Mouse (Mus musculus) neural tube, embryonic 13.5 days (tissue): Measurements from ENCODE around the gene Phactr2. TPM values are rescaled to one million over a fixed set of nuclear protein-coding genes. Genes with fewer than 3 reads are reported as not detected.
"Not testable (repeated sequence)": the region's sequence is repeated elsewhere in the genome, so short reads cannot be mapped to it uniquely, and the experiment has no call there.

Experiments
- ATAC-seq: fragments of 200-750 bp; cut with Nextera tagmentation; 2 replicates; pipeline ENCODE4 v1.8.0; 2017; ENCODE audit warnings: low read depth, mild to moderate bottlenecking, moderate TSS enrichment, moderate library complexity
- H3K27ac ChIP-seq: fragments of 300-500 bp; sonication (generic); replicated peaks from 2 replicates; pipeline ENCODE4 v1.5.1; 2015; ENCODE audit warnings: moderate library complexity, mild to moderate bottlenecking, inconsistent platforms
- H3K27me3 ChIP-seq: fragments of 300-500 bp; sonication (generic); 2 replicates; pipeline ENCODE4 v1.6.1; 2015; ENCODE audit warnings: mild to moderate bottlenecking, inconsistent platforms
- H3K36me3 ChIP-seq: fragments of 300-500 bp; sonication (generic); 2 replicates; pipeline ENCODE4 v1.6.1; 2015; ENCODE audit warnings: mild to moderate bottlenecking, inconsistent platforms
- H3K4me1 ChIP-seq: fragments of 300-500 bp; sonication (generic); replicated peaks from 2 replicates; pipeline ENCODE4 v1.6.1; 2015; ENCODE audit warnings: inconsistent platforms
- H3K4me2 ChIP-seq: fragments of 300-500 bp; sonication (generic); 2 replicates; pipeline ENCODE4 v1.6.1; 2015; ENCODE audit warnings: inconsistent platforms, mild to moderate bottlenecking, moderate library complexity
- H3K4me3 ChIP-seq: fragments of 300-500 bp; sonication (generic); 2 replicates; pipeline ENCODE4 v1.5.1; 2015; ENCODE audit warnings: mild to moderate bottlenecking, inconsistent platforms
- H3K9ac ChIP-seq: fragments of 300-500 bp; sonication (generic); 2 replicates; pipeline ENCODE4 v1.6.1; 2015; ENCODE audit warnings: moderate library complexity, mild to moderate bottlenecking, inconsistent platforms
- H3K9me3 ChIP-seq: fragments of 300-500 bp; sonication (generic); 2 replicates; pipeline ENCODE4 v1.6.1; 2016; ENCODE audit warnings: inconsistent platforms
- WGBS: fragments of 180-500 bp; shearing (Covaris S2); methylation state at CpG from one replicate; pipeline ENCODE4 v1.1.7; 2015; 5-methylcytosine and 5-hydroxymethylcytosine counted together
- polyA plus RNA-seq: library from polyadenylated mRNA; unstranded; fragments of >200 nt; fragmentation: Nextera tagmentation; extraction: Ambion mirVana; gene quantifications from 2 replicates; pipeline ENCODE4 v1.2.1, GENCODE M21; 2015

Gene Phactr2
- polyA plus RNA-seq, 1 experiment from 2014 or later, result 11.3 TPM

- Histone ChIP-seq H3K27ac (no peak overlapping the region), H3K4me2 (no peak overlapping the region), H3K4me1 (no peaks in the 10 kb centered on the region), H3K27me3 (no peaks in the 10 kb centered on the region), H3K9me3 (no peaks in the 10 kb centered on the region), H3K36me3 (no peaks in the 10 kb centered on the region), H3K9ac (no peak overlapping the region), H3K4me3 (no peak overlapping the region)
- 81% methylated on average over 9 of the region's 9 CpGs for WGBS
- no peak for ATAC-seq
These were observed 261.9 kb downstream of the Phactr2 start for GRCm38 (mm10) chr10:13212326-13212725.

GRCm38 (mm10) chr10:13209930-13210637 lies 264.1 kb downstream of the Phactr2 start:
- H3K36me3 ChIP-seq, result no peaks in the 10 kb centered on the region

GRCm38 (mm10) chr10:13209506-13209905 lies 264.7 kb downstream of the Phactr2 start:
- Histone ChIP-seq H3K27me3 (no peaks in the 10 kb centered on the region), H3K36me3 (no peaks in the 10 kb centered on the region), H3K4me2 (no peak overlapping the region), H3K27ac (0 out of 2 replicates have a peak overlapping the region, but pooled peaks have one; percentile 28), H3K4me3 (no peak overlapping the region), H3K4me1 (no peaks in the 10 kb centered on the region), H3K9me3 (no peaks in the 10 kb centered on the region), H3K9ac (no peak overlapping the region)
- 61% methylated on average over 3 of the region's 3 CpGs for WGBS
- no peak for ATAC-seq

More at GRCm38 (mm10) chr10:13209930-13210637, 264.1 kb downstream of the Phactr2 start:
- no peak overlapping the region for H3K4me2 ChIP-seq
- no peaks in the 10 kb centered on the region for H3K9me3 ChIP-seq
- 63% methylated on average over 8 of the region's 8 CpGs for WGBS
- ATAC-seq, result no peak
- H3K4me1 ChIP-seq, result no peaks in the 10 kb centered on the region
- H3K27ac ChIP-seq, result no peak overlapping the region
- no peak overlapping the region for H3K4me3 ChIP-seq
- no peaks in the 10 kb centered on the region for H3K27me3 ChIP-seq
- no peak overlapping the region for H3K9ac ChIP-seq

GRCm38 (mm10) chr10:13209061-13209460 lies 265.2 kb downstream of the Phactr2 start:
- no peak overlapping the region for H3K4me3 ChIP-seq
- no peaks in the 10 kb centered on the region for H3K27me3 ChIP-seq
- H3K4me1 ChIP-seq, result no peaks in the 10 kb centered on the region
- H3K9ac ChIP-seq, result no peak overlapping the region
- no peaks in the 10 kb centered on the region for H3K36me3 ChIP-seq
- no peaks in the 10 kb centered on the region for H3K9me3 ChIP-seq
- 97% methylated on average over 4 of the region's 4 CpGs for WGBS
- no peak overlapping the region for H3K4me2 ChIP-seq
- ATAC-seq, result no peak; the same call in 1 of the 2 replicates
- H3K27ac ChIP-seq, result 0 out of 2 replicates have a peak overlapping the region, but pooled peaks have one; percentile 28

- Histone ChIP-seq H3K9ac (no peak overlapping the region), H3K4me1 (no peaks in the 10 kb centered on the region), H3K4me2 (no peak overlapping the region), H3K4me3 (no peak overlapping the region), H3K27me3 (no peaks in the 10 kb centered on the region), H3K9me3 (no peaks in the 10 kb centered on the region), H3K36me3 (no peaks in the 10 kb centered on the region), H3K27ac (no peak overlapping the region)
- ATAC-seq, result no peak
- WGBS, result 96% methylated on average over 6 of the region's 6 CpGs
These were observed 272.4 kb downstream of the Phactr2 start for GRCm38 (mm10) chr10:13201741-13202293.

- WGBS, result 94% methylated on average over 3 of the region's 3 CpGs
- no peak for ATAC-seq
- no peak overlapping the region for H3K4me2 ChIP-seq
- H3K9me3 ChIP-seq, result no peaks in the 10 kb centered on the region
- H3K27ac ChIP-seq, result no peak overlapping the region
- no peak overlapping the region for H3K4me3 ChIP-seq
- no peak overlapping the region for H3K9ac ChIP-seq
- H3K36me3 ChIP-seq, result no peaks in the 10 kb centered on the region
- no peaks in the 10 kb centered on the region for H3K4me1 ChIP-seq
- H3K27me3 ChIP-seq, result no peaks in the 10 kb centered on the region
These were observed 273.4 kb downstream of the Phactr2 start for GRCm38 (mm10) chr10:13200862-13201261.

- ATAC-seq, result no peak
- WGBS, result 91% methylated on average over 1 of the region's 1 CpGs
- Histone ChIP-seq H3K4me3 (no peak overlapping the region), H3K9me3 (no peaks in the 10 kb centered on the region), H3K27me3 (no peaks in the 10 kb centered on the region), H3K27ac (no peak overlapping the region), H3K9ac (no peak overlapping the region), H3K36me3 (no peaks in the 10 kb centered on the region), H3K4me2 (no peak overlapping the region), H3K4me1 (no peaks in the 10 kb centered on the region)
These were observed 275.0 kb downstream of the Phactr2 start for GRCm38 (mm10) chr10:13199234-13199633.

- no peak for ATAC-seq
- Histone ChIP-seq H3K4me3 (no peak overlapping the region), H3K9me3 (no peaks in the 10 kb centered on the region), H3K4me1 (peaks cover 6% of the 10 kb centered on the region), H3K4me2 (no peak overlapping the region), H3K9ac (no peak overlapping the region), H3K27ac (no peak overlapping the region), H3K36me3 (no peaks in the 10 kb centered on the region), H3K27me3 (no peaks in the 10 kb centered on the region)
- WGBS, result 77% methylated on average over 8 of the region's 8 CpGs
These were observed 277.2 kb downstream of the Phactr2 start for GRCm38 (mm10) chr10:13196872-13197507.

- H3K9ac ChIP-seq, H3K27me3 ChIP-seq, H3K4me1 ChIP-seq, H3K27ac ChIP-seq, H3K9me3 ChIP-seq: not testable (repeated sequence)
- ATAC-seq, result peak; percentile 51; the same call in 1 of the 2 replicates
- Histone ChIP-seq H3K4me2 (peak overlapping the region; percentile 66), H3K36me3 (peaks cover 26% of the 10 kb centered on the region), H3K4me3 (peak overlapping the region; percentile 91)
- 86% methylated on average over 7 of the region's 7 CpGs for WGBS
These were observed 280.7 kb downstream of the Phactr2 start for GRCm38 (mm10) chr10:13193496-13193895.

- peak; percentile 100 for ATAC-seq
- peak within 1 kb of the TSS; percentile 91 for H3K4me3 ChIP-seq
- peaks cover 30% of the 10 kb centered on the region for H3K36me3 ChIP-seq
- H3K4me1 ChIP-seq, result peaks cover 8% of the 10 kb centered on the region
- no peaks in the 10 kb centered on the region for H3K27me3 ChIP-seq
- no peaks in the 10 kb centered on the region for H3K9me3 ChIP-seq
- WGBS, result under 1% methylated on average over 43 of the region's 43 CpGs
- H3K9ac ChIP-seq, result peak within 1 kb of the TSS; percentile 80
- peak within 1 kb of the TSS; percentile 75 for H3K27ac ChIP-seq
- H3K4me2 ChIP-seq, result peak within 1 kb of the TSS; percentile 66
These were observed 281.4 kb downstream of the Phactr2 start, which contains the start of gene Ltv1 for GRCm38 (mm10) chr10:13192731-13193351. Gene Ltv1, minus strand, starts transcription at chr10:13193168.

GRCm38 (mm10) chr10:13189881-13190280 lies 284.3 kb downstream of the Phactr2 start:
- no peak overlapping the region for H3K9ac ChIP-seq
- no peak for ATAC-seq
- peaks cover 8% of the 10 kb centered on the region for H3K4me1 ChIP-seq
- no peak overlapping the region for H3K27ac ChIP-seq
- H3K4me2 ChIP-seq, result no peak overlapping the region
- no peak overlapping the region for H3K4me3 ChIP-seq
- H3K27me3 ChIP-seq, result no peaks in the 10 kb centered on the region
- no peaks in the 10 kb centered on the region for H3K9me3 ChIP-seq
- WGBS, result 88% methylated on average over 5 of the region's 5 CpGs
- H3K36me3 ChIP-seq, result peaks cover 60% of the 10 kb centered on the region

GRCm38 (mm10) chr10:13186754-13187153 lies 287.5 kb downstream of the Phactr2 start:
- ATAC-seq, result no peak
- Histone ChIP-seq H3K27ac (no peak overlapping the region), H3K9ac (no peak overlapping the region), H3K4me2 (no peak overlapping the region), H3K27me3 (no peaks in the 10 kb centered on the region), H3K9me3 (no peaks in the 10 kb centered on the region), H3K4me3 (no peak overlapping the region), H3K4me1 (no peaks in the 10 kb centered on the region), H3K36me3 (peaks cover 86% of the 10 kb centered on the region)
- 97% methylated on average over 3 of the region's 3 CpGs for WGBS
